Mouse (Mus musculus): ENCODE results near the gene Gm6034. TPM values are rescaled to one million over a fixed set of nuclear protein-coding genes. Genes with fewer than 3 reads are reported as not detected.

Gm6034 gene
- not detected for polyA plus RNA-seq (2014; fragmentation: Illumina TruSeq; extraction: RNeasy Lipid Tissue Mini Kit (QIAGEN cat#74804))

GRCm38 (mm10) chr17:36042610-36043169, at the start of gene Gm6034, which contains the start of gene H2-T22:
Gene Gm6034, plus strand, starts transcription at chr17:36042961.
Gene H2-T22, minus strand, starts transcription at chr17:36042747.

GRCm38 (mm10) chr17:36020191-36021073, 22.3 kb upstream of the Gm6034 start, which contains the start of gene H2-T24:
Gene H2-T24, minus strand, starts transcription at chr17:36020560.

GRCm38 (mm10) chr17:36032351-36032875, 10.3 kb upstream of the Gm6034 start, which contains the start of gene H2-T23:
Gene H2-T23, minus strand, starts transcription at chr17:36032855.

GRCm38 (mm10) chr17:36058362-36058761, 15.6 kb downstream of the Gm6034 start, which contains the start of gene Gm11127:
Gene Gm11127, minus strand, starts transcription at chr17:36058371.

Other genes with a start within 250 kb of the Gm6034 start
- 7.2 TPM for gene Ier3, start 221.3 kb upstream of the Gm6034 start, polyA plus RNA-seq (2014; fragmentation: Illumina TruSeq; extraction: RNeasy Lipid Tissue Mini Kit (QIAGEN cat#74804))
- 6.8 TPM for gene Flot1, start 219.7 kb upstream of the Gm6034 start, polyA plus RNA-seq (2014; fragmentation: Illumina TruSeq; extraction: RNeasy Lipid Tissue Mini Kit (QIAGEN cat#74804))
- 165 TPM for gene Tubb5, start 204.7 kb upstream of the Gm6034 start, polyA plus RNA-seq (2014; fragmentation: Illumina TruSeq; extraction: RNeasy Lipid Tissue Mini Kit (QIAGEN cat#74804))
- gene Mdc1, start 201.4 kb upstream of the Gm6034 start, polyA plus RNA-seq (2014; fragmentation: Illumina TruSeq; extraction: RNeasy Lipid Tissue Mini Kit (QIAGEN cat#74804)) = 27.0 TPM
- 4.5 TPM for gene Nrm, start 181.6 kb upstream of the Gm6034 start, polyA plus RNA-seq (2014; fragmentation: Illumina TruSeq; extraction: RNeasy Lipid Tissue Mini Kit (QIAGEN cat#74804))
- 2.1 TPM for gene Ppp1r18, start 177.4 kb upstream of the Gm6034 start, polyA plus RNA-seq (2014; fragmentation: Illumina TruSeq; extraction: RNeasy Lipid Tissue Mini Kit (QIAGEN cat#74804))
- 17.6 TPM for gene Dhx16, start 163.1 kb upstream of the Gm6034 start, polyA plus RNA-seq (2014; fragmentation: Illumina TruSeq; extraction: RNeasy Lipid Tissue Mini Kit (QIAGEN cat#74804))
- 11.3 TPM for gene 2310061I04Rik, start 145.5 kb upstream of the Gm6034 start, polyA plus RNA-seq (2014; fragmentation: Illumina TruSeq; extraction: RNeasy Lipid Tissue Mini Kit (QIAGEN cat#74804))
- gene Atat1, start 132.9 kb upstream of the Gm6034 start, polyA plus RNA-seq (2014; fragmentation: Illumina TruSeq; extraction: RNeasy Lipid Tissue Mini Kit (QIAGEN cat#74804)) = 8.8 TPM
- gene Mrps18b, start 126.6 kb upstream of the Gm6034 start, polyA plus RNA-seq (2014; fragmentation: Illumina TruSeq; extraction: RNeasy Lipid Tissue Mini Kit (QIAGEN cat#74804)) = 14.5 TPM
- gene Ppp1r10, start 126.5 kb upstream of the Gm6034 start, polyA plus RNA-seq (2014; fragmentation: Illumina TruSeq; extraction: RNeasy Lipid Tissue Mini Kit (QIAGEN cat#74804)) = 47.7 TPM
- 63.5 TPM for gene Abcf1, start 73.2 kb upstream of the Gm6034 start, polyA plus RNA-seq (2014; fragmentation: Illumina TruSeq; extraction: RNeasy Lipid Tissue Mini Kit (QIAGEN cat#74804))
- gene Gnl1, start 63.1 kb upstream of the Gm6034 start, polyA plus RNA-seq (2014; fragmentation: Illumina TruSeq; extraction: RNeasy Lipid Tissue Mini Kit (QIAGEN cat#74804)) = 1.6 TPM
- gene Prr3, start 62.7 kb upstream of the Gm6034 start, polyA plus RNA-seq (2014; fragmentation: Illumina TruSeq; extraction: RNeasy Lipid Tissue Mini Kit (QIAGEN cat#74804)) = 4.4 TPM
- gene H2-T24, start 22.4 kb upstream of the Gm6034 start, polyA plus RNA-seq (2014; fragmentation: Illumina TruSeq; extraction: RNeasy Lipid Tissue Mini Kit (QIAGEN cat#74804)) = 2.5 TPM
- gene H2-T23, start 10.1 kb upstream of the Gm6034 start, polyA plus RNA-seq (2014; fragmentation: Illumina TruSeq; extraction: RNeasy Lipid Tissue Mini Kit (QIAGEN cat#74804)) = 2.5 TPM
- gene H2-T22, start 214 bp upstream of the Gm6034 start, polyA plus RNA-seq (2014; fragmentation: Illumina TruSeq; extraction: RNeasy Lipid Tissue Mini Kit (QIAGEN cat#74804)) = 8.8 TPM
- not detected for gene Gm11127, start 15.4 kb downstream of the Gm6034 start, polyA plus RNA-seq (2014; fragmentation: Illumina TruSeq; extraction: RNeasy Lipid Tissue Mini Kit (QIAGEN cat#74804))
- not detected for gene Gm19684, start 78.7 kb downstream of the Gm6034 start, polyA plus RNA-seq (2014; fragmentation: Illumina TruSeq; extraction: RNeasy Lipid Tissue Mini Kit (QIAGEN cat#74804))
- not detected for gene Gm7030, start 86.5 kb downstream of the Gm6034 start, polyA plus RNA-seq (2014; fragmentation: Illumina TruSeq; extraction: RNeasy Lipid Tissue Mini Kit (QIAGEN cat#74804))
- gene Gm8909, start 125.6 kb downstream of the Gm6034 start, polyA plus RNA-seq (2014; fragmentation: Illumina TruSeq; extraction: RNeasy Lipid Tissue Mini Kit (QIAGEN cat#74804)) = not detected
- gene H2-T3, start 147.3 kb downstream of the Gm6034 start, polyA plus RNA-seq (2014; fragmentation: Illumina TruSeq; extraction: RNeasy Lipid Tissue Mini Kit (QIAGEN cat#74804)) = not detected
- 5.2 TPM for gene Rpp21, start 215.1 kb downstream of the Gm6034 start, polyA plus RNA-seq (2014; fragmentation: Illumina TruSeq; extraction: RNeasy Lipid Tissue Mini Kit (QIAGEN cat#74804))
- 11.2 TPM for gene Trim39, start 229.3 kb downstream of the Gm6034 start, polyA plus RNA-seq (2014; fragmentation: Illumina TruSeq; extraction: RNeasy Lipid Tissue Mini Kit (QIAGEN cat#74804))
- not detected for gene H2-M10.2, start 243.5 kb downstream of the Gm6034 start, polyA plus RNA-seq (2014; fragmentation: Illumina TruSeq; extraction: RNeasy Lipid Tissue Mini Kit (QIAGEN cat#74804))